Mouse (Mus musculus) bone marrow, adult 2 months (tissue): Measurements from ENCODE around the gene Snx30. TPM values are rescaled to one million over a fixed set of nuclear protein-coding genes. Genes with fewer than 3 reads are reported as not detected.
A peak's percentile ranks its signal among the peaks of the same experiment; 100 is the strongest.

Experiments
- H3K27ac ChIP-seq: fragments of 200-500 bp; 2 replicates; pipeline ENCODE4 v1.5.1; 2012; ENCODE audit warnings: low read depth, mild to moderate bottlenecking, control low read depth, inconsistent platforms, low read length; ENCODE audit not compliant: control insufficient read depth, poor library complexity, insufficient read depth
- H3K4me1 ChIP-seq: fragments of 200-500 bp; 2 replicates; pipeline ENCODE4 v1.6.1; 2011; ENCODE audit warnings: low read length; ENCODE audit not compliant: control insufficient read depth, insufficient read depth
- H3K4me3 ChIP-seq: fragments of 200-500 bp; replicated peaks from 2 replicates; pipeline ENCODE3; 2011; ENCODE audit warnings: mild to moderate bottlenecking, low read depth, low read length, control low read depth; ENCODE audit not compliant: control insufficient read depth
- CTCF ChIP-seq: fragments of 200-500 bp; IDR thresholded peaks from 2 replicates; pipeline ENCODE4 v1.5.1; 2011; ENCODE audit warnings: low read length, control low read depth; ENCODE audit not compliant: control insufficient read depth, insufficient read depth
- POLR2A ChIP-seq: fragments of 200-500 bp; IDR thresholded peaks from 2 replicates; pipeline ENCODE4 v1.6.1; 2011; ENCODE audit warnings: low read depth, mild to moderate bottlenecking, control low read depth, low read length, borderline replicate concordance; ENCODE audit not compliant: control insufficient read depth
- WGBS: fragments of 180-500 bp; shearing (Covaris S2); methylation state at CpG from one replicate; pipeline ENCODE4 v1.1.7; 2018; 5-methylcytosine and 5-hydroxymethylcytosine counted together
- polyA plus RNA-seq: library from polyadenylated mRNA; stranded (reverse); fragments of >200 nt; gene quantifications from 2 replicates; pipeline ENCODE4 v1.2.4, GENCODE M21; 2011; ENCODE audit warnings: low replicate concordance; ENCODE audit not compliant: missing spikeins, insufficient read depth, insufficient read length

Gene Snx30
- 19.7 and 24.2 TPM in 2 replicates for polyA plus RNA-seq

- Histone ChIP-seq H3K4me1 (peaks cover 3% of the 10 kb centered on the region), H3K27ac (peak within 1 kb of the TSS; percentile 85)
- 5% methylated on average over 45 of the region's 45 CpGs for WGBS
Measured at GRCm38 (mm10) chr4:59805181-59805967, at the start of gene Snx30. Gene Snx30 (plus strand): TSS chr4:59805840.

GRCm38 (mm10) chr4:59756332-59757082 lies 49.1 kb upstream of the Snx30 start:
- Histone ChIP-seq H3K4me1 (peaks cover 1% of the 10 kb centered on the region; the same call in 1 of the 2 replicates), H3K4me3 (no peak overlapping the region), H3K27ac (no peak overlapping the region)
- TF ChIP-seq CTCF (no peak), POLR2A (no peak)
- WGBS, result 66% methylated on average over 9 of the region's 9 CpGs

More at GRCm38 (mm10) chr4:59805181-59805967, at the start of gene Snx30:
- no peak for TF ChIP-seq CTCF
- peak; percentile 78; the same call in 1 of the 2 replicates for TF ChIP-seq POLR2A
- H3K4me3 ChIP-seq, result peak within 1 kb of the TSS; percentile 97

GRCm38 (mm10) chr4:59757452-59758435 lies 47.9 kb upstream of the Snx30 start:
- peaks cover 1% of the 10 kb centered on the region; the same call in 1 of the 2 replicates for H3K4me1 ChIP-seq
- no peak overlapping the region for H3K4me3 ChIP-seq
- TF ChIP-seq CTCF (no peak), POLR2A (no peak)
- WGBS, result 73% methylated on average over 12 of the region's 12 CpGs
- H3K27ac ChIP-seq, result peak overlapping the region; percentile 49; the same call in 1 of the 2 replicates

- Histone ChIP-seq H3K27ac (no peak overlapping the region), H3K4me3 (no peak overlapping the region), H3K4me1 (peaks cover 1% of the 10 kb centered on the region; the same call in 1 of the 2 replicates)
- WGBS, result 82% methylated on average over 4 of the region's 4 CpGs
- TF ChIP-seq POLR2A (no peak), CTCF (no peak)
Measured at GRCm38 (mm10) chr4:59760016-59760415, 45.6 kb upstream of the Snx30 start.

GRCm38 (mm10) chr4:59760636-59761364 lies 44.8 kb upstream of the Snx30 start:
- WGBS, result 64% methylated on average over 10 of the region's 10 CpGs

GRCm38 (mm10) chr4:59761365-59761729 lies 44.3 kb upstream of the Snx30 start:
- TF ChIP-seq POLR2A (no peak), CTCF (no peak)
- WGBS, result 50% methylated on average over 4 of the region's 4 CpGs
- H3K27ac ChIP-seq, result no peak overlapping the region
- peaks cover 1% of the 10 kb centered on the region; the same call in 1 of the 2 replicates for H3K4me1 ChIP-seq
- no peak overlapping the region for H3K4me3 ChIP-seq

More at GRCm38 (mm10) chr4:59760636-59761364, 44.8 kb upstream of the Snx30 start:
- Histone ChIP-seq H3K27ac (no peak overlapping the region), H3K4me1 (peaks cover 1% of the 10 kb centered on the region; the same call in 1 of the 2 replicates), H3K4me3 (no peak overlapping the region)
- TF ChIP-seq POLR2A (no peak), CTCF (no peak)

GRCm38 (mm10) chr4:59764950-59765349 lies 40.7 kb upstream of the Snx30 start:
- 60% methylated on average over 7 of the region's 7 CpGs for WGBS
- Histone ChIP-seq H3K4me1 (peaks cover 1% of the 10 kb centered on the region; the same call in 1 of the 2 replicates), H3K27ac (no peak overlapping the region; the same call in 1 of the 2 replicates), H3K4me3 (no peak overlapping the region)
- TF ChIP-seq CTCF (no peak), POLR2A (no peak)
